Mouse (Mus musculus) G1E-ER4 (cell line): Measurements from ENCODE around the gene Trex1. TPM values are rescaled to one million over a fixed set of nuclear protein-coding genes. Genes with fewer than 3 reads are reported as not detected.

Experiments used
- GATA1 ChIP-seq: IDR thresholded peaks from one replicate; pipeline ENCODE4 v1.8.0; 2012; ENCODE audit warnings: low read length, inconsistent platforms
- polyA plus RNA-seq: library from polyadenylated mRNA; stranded (reverse); fragments of >175 nt; gene quantifications from 2 replicates; pipeline ENCODE4 v1.2.3, GENCODE M21; 2012

Trex1 gene
- polyA plus RNA-seq, result 15.1 and 36.8 TPM in 2 replicates

DNA sequence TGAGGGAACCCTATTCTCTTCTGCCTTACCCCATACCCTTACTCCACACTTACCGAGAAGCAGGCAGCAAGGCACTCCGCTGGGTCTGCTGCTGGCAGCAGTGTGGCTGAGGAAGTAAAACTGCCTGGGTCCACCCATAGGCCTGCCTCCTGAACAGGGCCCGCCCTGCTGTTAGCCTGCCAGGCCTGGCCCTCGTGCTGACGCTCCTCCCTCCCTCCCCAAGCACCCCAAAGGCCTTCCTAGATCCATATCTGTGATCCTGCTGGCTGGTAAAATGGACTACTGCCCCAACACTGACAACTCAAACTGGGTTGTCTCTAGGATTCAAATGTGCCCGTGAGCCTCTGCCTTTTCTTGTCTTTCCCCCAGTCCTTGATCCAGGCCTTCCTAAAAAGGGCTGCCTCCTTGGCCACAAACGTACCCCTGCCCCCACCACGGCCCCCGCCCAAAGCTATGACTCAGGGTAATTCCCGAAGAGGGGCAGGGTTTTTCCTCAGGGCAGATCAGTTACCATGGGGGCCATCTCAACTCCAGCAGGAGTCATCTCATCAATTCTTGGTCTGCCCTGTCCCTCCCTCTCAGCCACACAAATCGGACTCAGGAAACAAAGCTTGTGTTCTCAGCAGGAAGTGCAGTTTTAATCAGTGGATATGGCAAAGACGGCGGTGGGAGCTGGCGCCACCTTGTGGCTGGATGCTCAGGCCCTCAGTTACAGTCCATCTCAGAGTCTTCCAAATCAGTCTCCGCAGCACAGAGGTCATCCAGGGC lies at the start of gene Trex1:
Trex1 (minus strand) TSS at position 599 of the 768 bp plus-strand sequence.
- TF ChIP-seq GATA1, result no peak

DNA sequence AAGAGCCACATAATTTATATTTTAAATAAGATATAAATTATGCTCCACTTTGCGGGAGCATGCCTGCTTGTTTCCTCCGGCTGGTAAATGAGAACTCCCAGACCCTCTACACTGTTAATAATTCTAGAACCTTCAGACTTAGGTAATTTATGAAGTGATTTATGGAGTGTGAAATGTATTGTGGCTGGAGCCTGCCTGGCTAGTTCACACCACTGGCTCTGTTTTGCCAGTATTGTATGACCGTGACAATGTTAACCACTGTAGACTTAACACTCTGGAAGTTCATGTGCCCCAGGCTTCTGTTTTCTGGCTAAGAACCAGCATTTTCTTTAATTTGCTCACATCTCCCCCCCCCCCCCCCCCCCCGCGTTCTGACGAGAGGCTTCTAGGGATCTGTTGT lies 47.8 kb upstream of the Trex1 start:
- TF ChIP-seq GATA1, result no peak

DNA sequence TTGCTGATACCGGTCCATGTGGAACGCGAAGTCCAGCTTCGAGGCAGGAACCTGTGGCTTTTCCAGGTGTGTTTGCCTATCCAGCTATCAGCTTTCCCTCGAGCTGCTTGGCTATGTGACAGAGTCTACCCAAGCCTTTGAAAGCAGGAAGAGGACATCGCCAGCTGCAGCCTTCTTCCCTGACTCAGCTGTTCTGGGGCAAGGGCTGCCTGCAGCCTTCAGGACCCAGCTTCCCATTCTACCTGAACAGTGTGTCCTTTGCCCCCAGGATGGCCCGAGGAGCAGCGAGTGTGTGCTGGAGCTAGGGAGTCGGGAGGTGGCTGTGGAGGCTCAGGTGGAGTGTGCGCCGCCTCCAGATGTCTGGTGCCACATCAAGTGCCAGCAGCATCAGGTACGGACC lies 46.1 kb upstream of the Trex1 start:
- no peak for TF ChIP-seq GATA1

DNA sequence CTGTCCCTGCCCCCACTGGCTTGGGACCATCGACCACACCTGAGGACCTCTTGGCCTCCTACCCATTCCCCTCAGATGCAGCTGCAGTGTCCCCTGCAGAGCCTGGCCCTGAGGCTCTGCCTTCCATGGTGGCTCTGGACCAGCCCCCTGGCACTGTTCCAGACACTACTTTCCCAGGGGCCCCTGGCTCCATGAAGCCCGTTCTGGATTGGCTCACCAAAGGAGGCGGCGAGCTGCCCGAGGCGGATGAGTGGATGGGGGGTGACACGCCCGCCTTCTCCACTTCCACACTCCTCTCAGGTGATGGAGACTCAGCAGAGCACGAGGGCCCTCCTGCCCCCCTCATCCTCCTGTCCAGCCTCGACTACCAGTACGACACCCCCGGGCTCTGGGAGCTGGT lies 45.5 kb upstream of the Trex1 start:
- TF ChIP-seq GATA1, result no peak

DNA sequence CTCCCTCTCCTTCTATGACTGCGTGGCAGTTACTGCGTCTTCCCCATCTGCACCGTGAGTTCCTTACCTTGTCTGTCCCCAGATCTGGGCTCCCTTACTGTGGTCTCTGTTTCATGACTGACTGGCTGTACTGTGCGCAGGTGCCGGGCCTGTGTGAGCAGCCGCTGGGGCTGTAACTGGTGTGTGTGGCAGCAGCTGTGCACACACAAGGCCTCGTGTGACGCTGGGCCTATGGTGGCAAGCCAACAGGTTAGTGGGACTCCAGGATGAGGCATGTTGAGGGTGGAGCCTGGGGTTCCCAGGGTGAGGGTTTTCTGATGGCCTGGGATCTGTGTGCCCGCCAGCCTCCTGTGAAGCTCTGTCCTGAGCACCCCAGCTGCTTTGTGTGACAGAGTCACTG lies 44.5 kb upstream of the Trex1 start:
- TF ChIP-seq GATA1, result no peak

DNA sequence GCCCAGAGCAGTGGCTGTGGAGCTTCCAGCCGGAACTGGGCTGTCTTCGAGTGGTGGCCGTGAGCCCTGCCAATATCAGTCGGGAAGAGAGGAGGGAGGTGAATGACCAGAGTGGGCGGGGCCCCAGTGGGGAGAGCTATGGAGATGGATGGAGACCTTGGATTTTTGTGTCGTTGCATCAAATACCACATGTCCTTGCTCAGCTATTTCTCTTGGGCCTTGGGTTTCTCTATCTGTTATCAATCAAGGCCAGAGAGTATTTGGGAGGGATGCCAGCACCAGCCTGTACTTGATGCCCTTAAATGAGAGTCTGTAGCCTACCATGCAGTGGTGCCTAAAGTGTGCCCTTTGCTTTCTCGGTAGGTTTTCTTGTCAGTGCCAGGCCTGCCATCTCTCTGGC lies 43.7 kb upstream of the Trex1 start:
- TF ChIP-seq GATA1, result no peak

DNA sequence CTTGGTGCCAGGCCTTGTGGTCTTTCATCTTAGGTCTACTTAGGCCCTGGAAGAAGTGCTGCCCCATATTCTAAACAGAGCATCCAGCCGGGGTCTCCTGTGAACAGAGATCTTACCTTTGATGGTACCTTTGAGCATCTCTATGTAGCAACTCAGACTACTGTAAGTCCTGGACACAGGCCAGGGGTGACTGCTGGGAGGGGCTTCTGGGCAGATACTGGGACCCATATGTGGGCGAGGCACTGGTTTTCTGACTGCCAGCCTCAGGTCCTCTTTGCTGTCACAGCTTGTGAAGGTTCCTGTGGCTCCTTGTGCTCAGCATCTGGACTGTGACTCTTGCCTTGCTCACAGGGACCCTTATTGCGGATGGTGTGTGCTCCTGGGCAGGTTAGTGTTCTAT lies 43.0 kb upstream of the Trex1 start:
- TF ChIP-seq GATA1, result no peak

DNA sequence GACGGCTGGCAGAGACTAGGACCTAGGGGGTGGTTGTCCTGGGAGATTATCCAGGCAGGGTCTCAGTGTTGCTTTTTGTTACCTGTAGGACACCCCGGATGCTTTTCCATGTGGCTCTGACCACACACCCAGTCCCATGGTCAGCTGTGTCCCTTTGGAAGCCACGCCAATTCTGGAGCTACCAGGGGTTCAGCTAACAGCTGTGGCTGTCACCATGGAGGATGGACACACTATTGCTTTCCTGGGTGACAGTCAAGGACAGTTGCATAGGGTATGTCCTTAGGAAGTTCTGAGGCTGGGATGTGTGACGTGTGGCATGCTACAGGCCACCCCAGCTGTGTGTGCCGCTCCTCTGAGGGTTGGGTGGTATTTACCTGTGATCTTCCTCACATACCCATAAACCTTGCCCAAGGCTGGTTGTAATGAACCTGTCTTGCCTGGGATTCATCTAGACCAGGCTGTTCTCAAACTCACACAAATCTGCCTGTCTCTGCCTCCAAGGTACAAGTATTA lies 42.5 kb upstream of the Trex1 start:
- TF ChIP-seq GATA1, result no peak

DNA sequence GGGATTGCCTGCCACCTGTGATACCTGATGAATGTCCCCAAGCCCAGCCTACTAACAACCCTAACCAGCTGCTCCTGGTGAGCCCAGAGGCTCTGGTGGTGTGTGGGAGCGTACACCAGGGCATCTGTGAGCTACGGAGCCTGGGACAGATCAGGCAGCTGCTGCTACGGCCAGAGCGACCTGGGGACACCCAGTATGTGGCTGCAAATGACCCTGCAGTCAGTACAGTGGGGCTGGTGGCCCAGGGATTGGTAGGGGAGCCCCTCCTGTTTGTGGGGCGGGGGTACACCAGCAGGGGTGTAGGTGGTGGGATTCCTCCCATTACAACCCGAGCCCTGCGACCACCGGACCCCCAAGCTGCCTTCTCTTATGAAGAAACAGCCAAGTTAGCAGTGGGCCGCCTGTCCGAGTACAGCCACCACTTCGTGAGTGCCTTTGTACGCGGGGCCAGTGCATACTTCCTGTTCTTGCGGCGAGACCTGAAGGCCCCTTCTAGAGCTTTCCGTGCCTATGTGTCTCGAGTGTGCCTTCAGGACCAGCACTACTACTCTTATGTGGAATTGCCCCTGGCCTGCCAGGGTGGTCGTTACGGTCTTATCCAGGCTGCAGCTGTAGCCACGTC lies 40.9 kb upstream of the Trex1 start:
- no peak for TF ChIP-seq GATA1

DNA sequence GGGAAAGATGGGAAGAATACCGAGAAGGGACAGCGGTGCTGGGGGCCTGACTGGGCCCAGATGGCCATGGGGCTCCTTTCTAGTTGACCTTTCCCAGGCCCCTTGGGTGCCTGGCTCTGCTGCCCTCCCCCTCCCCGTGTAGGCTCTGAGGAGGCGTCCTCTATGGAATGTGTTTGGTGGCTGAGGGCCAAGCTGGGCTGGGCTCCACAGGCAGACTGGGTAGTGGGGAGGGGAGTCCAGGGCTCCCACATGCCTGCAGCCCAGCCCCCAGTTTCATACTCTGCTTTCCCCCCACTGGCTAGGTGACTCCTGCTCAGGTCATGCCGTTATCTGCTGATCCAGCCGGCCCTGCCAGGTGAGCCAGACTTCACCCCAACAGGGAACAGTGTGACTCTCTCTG lies 39.4 kb upstream of the Trex1 start:
- TF ChIP-seq GATA1, result no peak

DNA sequence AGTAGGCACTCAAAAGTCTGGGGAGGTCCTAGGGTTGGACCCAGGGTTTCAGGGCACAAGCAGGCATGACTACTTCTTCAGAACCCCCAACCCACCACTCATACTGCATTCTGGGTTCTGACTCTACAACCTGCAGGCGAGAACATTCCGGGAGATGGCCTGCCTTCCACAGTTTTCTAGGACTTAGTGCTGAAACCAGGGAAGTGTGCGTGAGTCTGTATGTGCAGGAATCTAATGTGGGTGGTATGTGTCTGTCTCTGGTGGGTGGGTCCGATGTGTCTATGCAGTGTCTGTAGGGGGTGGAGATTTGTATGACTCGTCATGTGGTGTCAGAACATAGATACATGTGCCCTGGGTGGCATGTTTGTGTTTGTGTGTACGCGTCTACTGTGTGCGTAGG lies 38.8 kb upstream of the Trex1 start:
- no peak for TF ChIP-seq GATA1

DNA sequence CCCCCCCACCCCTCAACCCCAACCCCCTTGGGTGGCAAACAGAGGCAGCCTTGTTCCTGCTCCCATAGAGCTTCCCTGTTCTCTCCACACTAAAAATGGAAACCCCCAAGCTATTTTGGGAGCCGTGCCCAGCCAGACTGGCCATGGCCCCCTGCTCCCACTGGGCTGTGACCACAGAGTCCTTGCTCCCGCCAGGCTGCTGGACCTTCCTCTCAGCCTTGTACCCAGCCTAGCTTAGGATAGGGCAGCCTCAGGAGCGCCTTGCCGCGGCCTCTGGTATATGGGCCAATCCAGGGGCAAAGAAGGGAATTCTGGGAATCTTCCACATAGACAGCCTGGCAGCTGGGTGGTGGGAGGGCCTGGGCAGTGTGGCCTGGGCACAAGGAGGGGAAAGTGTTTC lies 38.3 kb upstream of the Trex1 start:
- TF ChIP-seq GATA1, result no peak

DNA sequence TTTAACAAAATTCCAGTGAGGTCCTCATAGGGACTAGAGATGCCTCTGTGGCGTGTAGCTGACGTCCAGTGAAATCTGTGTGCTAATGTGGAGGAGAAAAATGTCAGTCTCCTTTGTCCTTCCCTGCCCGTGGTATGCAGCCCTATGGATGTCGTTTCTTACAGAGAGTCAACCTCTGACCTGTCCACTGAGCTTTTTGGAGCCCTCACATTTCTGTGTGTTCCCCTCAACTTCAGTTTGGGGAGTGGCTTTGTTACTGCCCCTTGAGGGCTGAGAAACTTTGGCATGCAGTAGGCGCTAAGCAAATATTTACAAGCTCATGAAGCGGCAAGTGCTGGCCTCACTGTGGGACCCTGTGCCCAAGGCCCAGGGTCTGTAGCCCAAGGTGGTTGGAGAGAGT lies 37.8 kb upstream of the Trex1 start:
- TF ChIP-seq GATA1, result no peak

DNA sequence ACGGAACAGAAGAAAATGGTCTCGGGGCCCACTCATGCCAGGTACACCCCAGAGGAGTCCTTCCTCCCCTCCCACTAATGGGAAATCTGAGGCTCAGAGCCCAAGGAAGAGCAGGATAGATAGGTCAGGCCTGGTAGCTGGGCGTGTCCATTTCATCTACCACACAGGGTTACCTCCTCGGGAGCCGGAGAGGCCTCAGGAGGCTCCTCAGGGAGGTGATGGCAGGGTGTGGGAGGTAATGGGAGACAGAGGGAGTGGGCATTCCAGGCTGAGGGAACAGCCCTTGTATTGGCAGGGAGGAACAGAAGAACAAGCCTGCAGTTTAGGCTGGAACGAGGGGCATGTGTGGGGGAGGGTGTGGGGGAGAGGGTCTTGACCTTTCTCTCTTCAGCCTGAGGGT lies 37.3 kb upstream of the Trex1 start:
- no peak for TF ChIP-seq GATA1

DNA sequence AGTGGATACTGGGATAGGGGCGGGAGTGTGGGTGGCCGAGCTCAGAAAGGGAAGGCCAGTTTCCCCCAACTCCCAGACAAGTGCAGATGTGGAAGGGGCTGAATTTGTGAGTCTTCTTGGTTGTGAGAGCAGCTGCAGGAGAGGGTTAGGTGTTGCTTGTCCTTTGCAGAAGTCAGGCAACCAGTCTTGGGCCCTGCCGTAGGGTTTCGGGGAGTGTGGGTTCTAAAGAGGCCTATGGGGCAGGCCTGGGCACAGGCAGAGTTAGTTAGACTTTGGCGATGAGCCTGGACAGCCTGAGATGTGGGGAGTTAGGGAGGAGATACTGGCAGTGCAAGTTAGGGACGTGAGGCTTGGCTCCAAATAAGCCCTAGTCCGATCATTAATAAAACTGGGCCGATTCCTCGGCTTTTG lies 36.7 kb upstream of the Trex1 start:
- no peak for TF ChIP-seq GATA1

DNA sequence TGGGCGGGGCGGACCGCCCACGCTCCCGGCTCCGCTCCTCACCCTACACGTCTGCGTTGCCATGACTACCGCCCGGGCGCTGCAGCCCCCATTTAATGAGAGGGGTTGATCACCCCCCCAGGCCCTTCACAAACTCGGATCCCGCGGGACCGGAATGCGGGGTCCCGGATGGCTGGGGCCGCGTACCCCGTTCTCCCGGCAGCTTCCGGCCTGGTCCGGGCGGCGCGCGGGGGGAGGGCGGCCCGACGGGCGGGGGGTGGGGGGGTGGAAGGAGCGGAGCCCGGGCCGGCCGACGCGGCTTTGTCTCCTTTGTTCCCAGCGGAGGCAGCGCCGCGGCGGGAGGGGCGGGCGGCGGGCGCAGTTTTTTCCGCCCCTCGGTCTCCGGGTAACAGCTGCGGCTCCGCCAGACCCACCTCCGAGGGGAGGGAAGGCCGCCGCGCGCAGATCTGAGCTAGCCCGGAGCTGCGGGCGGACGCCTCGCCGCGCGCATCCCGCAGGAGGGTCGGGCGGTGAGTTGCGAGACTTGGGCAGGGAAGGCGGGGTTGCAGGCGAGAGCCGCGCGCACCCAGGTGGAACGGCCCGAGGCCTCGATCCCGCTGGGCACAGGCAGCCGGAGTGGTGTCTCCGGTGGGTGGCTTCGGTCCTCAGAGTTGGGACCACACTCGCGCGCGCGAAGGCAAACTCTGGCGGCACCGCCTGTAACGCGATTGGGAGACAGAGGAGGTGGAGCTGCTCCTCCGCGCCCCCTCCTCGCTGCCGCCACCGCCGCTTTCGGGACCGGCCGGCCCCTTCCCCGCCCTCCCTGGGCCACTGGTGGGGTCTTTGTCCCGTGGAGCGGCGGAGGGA lies 35.8 kb upstream of the Trex1 start, which contains the start of gene Plxnb1:
Plxnb1 (plus strand) TSS at position 253 of the 846 bp plus-strand sequence.
- TF ChIP-seq GATA1, result no peak
